Mouse (Mus musculus) kidney, embryonic 16.5 days (tissue): Measurements from ENCODE around the gene Ten1. TPM values are rescaled to one million over a fixed set of nuclear protein-coding genes. Genes with fewer than 3 reads are reported as not detected.

Experiments
- ATAC-seq: fragments of 200-750 bp; cut with Nextera tagmentation; 2 replicates; pipeline ENCODE4 v1.8.0; 2017; ENCODE audit warnings: moderate TSS enrichment; ENCODE audit not compliant: low FRiP score, low TSS enrichment
- H3K27ac ChIP-seq: fragments of 300-500 bp; sonication (generic); 2 replicates; pipeline ENCODE4 v1.5.1; 2014; ENCODE audit warnings: low read length
- H3K27me3 ChIP-seq: fragments of 300-500 bp; sonication (generic); 2 replicates; pipeline ENCODE4 v1.6.1; 2014; ENCODE audit warnings: low read length, control low read depth, mixed read lengths; ENCODE audit not compliant: insufficient read depth
- H3K36me3 ChIP-seq: fragments of 300-500 bp; sonication (generic); 2 replicates; pipeline ENCODE4 v1.6.1; 2014; ENCODE audit warnings: low read length, control low read depth, mixed read lengths; ENCODE audit not compliant: insufficient read depth
- H3K4me1 ChIP-seq: fragments of 300-500 bp; sonication (generic); 2 replicates; pipeline ENCODE4 v1.6.1; 2014; ENCODE audit warnings: low read length, control low read depth, mixed read lengths; ENCODE audit not compliant: insufficient read depth
- H3K4me2 ChIP-seq: fragments of 300-500 bp; sonication (generic); replicated peaks from 2 replicates; pipeline ENCODE4 v1.6.1; 2014; ENCODE audit warnings: low read depth, low read length
- H3K4me3 ChIP-seq: fragments of 300-500 bp; sonication (generic); 2 replicates; pipeline ENCODE4 v1.5.1; 2014; ENCODE audit warnings: mild to moderate bottlenecking, low read length
- H3K9ac ChIP-seq: fragments of 300-500 bp; sonication (generic); replicated peaks from 2 replicates; pipeline ENCODE4 v1.6.1; 2014; ENCODE audit warnings: low read length
- H3K9me3 ChIP-seq: fragments of 300-500 bp; sonication (generic); 2 replicates; pipeline ENCODE4 v1.6.1; 2016; ENCODE audit warnings: low read length, control low read depth
- WGBS: fragments of 180-500 bp; shearing (Covaris S2); extraction: QIAGEN DNeasy Blood & Tissue Kit; methylation state at CpG from one replicate; pipeline ENCODE4 v1.1.7; 2014; 5-methylcytosine and 5-hydroxymethylcytosine counted together
- polyA plus RNA-seq: library from polyadenylated mRNA; unstranded; fragments of >200 nt; fragmentation: Nextera tagmentation; extraction: Ambion mirVana; gene quantifications from 2 replicates; pipeline ENCODE4 v1.2.1, GENCODE M21; 2015

The Ten1 gene
- polyA plus RNA-seq, 1 experiment from 2014 or later, result 85.0 TPM

GRCm38 (mm10) chr11:116221931-116222739 lies 23.5 kb downstream of the Ten1 start:
- peaks cover 34% of the 10 kb centered on the region for H3K4me1 ChIP-seq
- H3K9ac ChIP-seq, result peak overlapping the region; percentile 63
- H3K4me3 ChIP-seq, result peak overlapping the region; percentile 37
- ATAC-seq, result peak; percentile 4; the same call in 1 of the 2 replicates
- H3K27ac ChIP-seq, result no peak overlapping the region
- H3K4me2 ChIP-seq, result peak overlapping the region; percentile 68
- peaks cover 6% of the 10 kb centered on the region; the same call in 1 of the 2 replicates for H3K9me3 ChIP-seq
- peaks cover 22% of the 10 kb centered on the region for H3K27me3 ChIP-seq
- peaks cover 13% of the 10 kb centered on the region for H3K36me3 ChIP-seq
- WGBS, result 7% methylated on average over 52 of the region's 53 CpGs

GRCm38 (mm10) chr11:116222740-116223059 lies 24.0 kb downstream of the Ten1 start:
- WGBS, result 19% methylated on average over 23 of the region's 23 CpGs
- H3K9me3 ChIP-seq, result peaks cover 6% of the 10 kb centered on the region; the same call in 1 of the 2 replicates
- peak overlapping the region; percentile 37 for H3K4me3 ChIP-seq
- ATAC-seq, result no peak
- H3K27ac ChIP-seq, result no peak overlapping the region
- H3K4me1 ChIP-seq, result peaks cover 34% of the 10 kb centered on the region
- peaks cover 22% of the 10 kb centered on the region for H3K27me3 ChIP-seq
- H3K36me3 ChIP-seq, result peaks cover 13% of the 10 kb centered on the region
- H3K4me2 ChIP-seq, result peak overlapping the region; percentile 68
- peak overlapping the region; percentile 63 for H3K9ac ChIP-seq

GRCm38 (mm10) chr11:116226414-116226813 lies 27.8 kb downstream of the Ten1 start:
- Histone ChIP-seq H3K4me1 (peaks cover 16% of the 10 kb centered on the region; the same call in 1 of the 2 replicates), H3K4me2 (no peak overlapping the region), H3K27me3 (peaks cover 18% of the 10 kb centered on the region), H3K9me3 (peaks cover 5% of the 10 kb centered on the region; the same call in 1 of the 2 replicates), H3K36me3 (peaks cover 9% of the 10 kb centered on the region; the same call in 1 of the 2 replicates), H3K9ac (no peak overlapping the region), H3K4me3 (no peak overlapping the region), H3K27ac (no peak overlapping the region)
- ATAC-seq, result no peak
- WGBS, result 3% methylated on average over 2 of the region's 2 CpGs

GRCm38 (mm10) chr11:116228699-116229098 lies 30.0 kb downstream of the Ten1 start:
- no peak overlapping the region for H3K4me3 ChIP-seq
- H3K27me3 ChIP-seq, result peaks cover 7% of the 10 kb centered on the region
- H3K36me3 ChIP-seq, result peaks cover 6% of the 10 kb centered on the region; the same call in 1 of the 2 replicates
- H3K9me3 ChIP-seq, result no peaks in the 10 kb centered on the region
- no peak overlapping the region for H3K4me2 ChIP-seq
- H3K4me1 ChIP-seq, result no peaks in the 10 kb centered on the region
- H3K27ac ChIP-seq, result no peak overlapping the region
- H3K9ac ChIP-seq, result no peak overlapping the region
- WGBS, result 80% methylated on average over 4 of the region's 4 CpGs
- no peak for ATAC-seq

GRCm38 (mm10) chr11:116232427-116232826 lies 33.8 kb downstream of the Ten1 start:
- Histone ChIP-seq H3K27ac (no peak overlapping the region), H3K4me1 (0 out of 2 replicates have a peak, but pooled peaks cover 3% of the 10 kb centered on the region), H3K9ac (peak overlapping the region; percentile 39), H3K4me3 (no peak overlapping the region), H3K9me3 (no peaks in the 10 kb centered on the region), H3K36me3 (no peaks in the 10 kb centered on the region), H3K4me2 (peak overlapping the region; percentile 8), H3K27me3 (peaks cover 7% of the 10 kb centered on the region; the same call in 1 of the 2 replicates)
- peak; percentile 1; the same call in 1 of the 2 replicates for ATAC-seq
- 28% methylated on average over 16 of the region's 17 CpGs for WGBS

- Histone ChIP-seq H3K36me3 (no peaks in the 10 kb centered on the region), H3K9me3 (no peaks in the 10 kb centered on the region), H3K9ac (no peak overlapping the region), H3K27ac (no peak overlapping the region), H3K27me3 (peaks cover 12% of the 10 kb centered on the region), H3K4me1 (peaks cover 14% of the 10 kb centered on the region), H3K4me2 (no peak overlapping the region), H3K4me3 (no peak overlapping the region)
- 83% methylated on average over 8 of the region's 8 CpGs for WGBS
- no peak for ATAC-seq
Measured at GRCm38 (mm10) chr11:116234901-116235300, 36.2 kb downstream of the Ten1 start.

GRCm38 (mm10) chr11:116237742-116238395 lies 39.2 kb downstream of the Ten1 start, which contains the start of gene Evpl:
TSS of gene Evpl (minus strand) at chr11:116238077.
- Histone ChIP-seq H3K36me3 (no peaks in the 10 kb centered on the region), H3K27ac (0 out of 2 replicates have a peak within 1 kb of the TSS, but pooled peaks have one; percentile 0), H3K4me3 (peak within 1 kb of the TSS; percentile 40), H3K9me3 (no peaks in the 10 kb centered on the region), H3K4me2 (peak within 1 kb of the TSS; percentile 61), H3K9ac (peak within 1 kb of the TSS; percentile 60), H3K27me3 (peaks cover 12% of the 10 kb centered on the region), H3K4me1 (peaks cover 32% of the 10 kb centered on the region)
- WGBS, result 8% methylated on average over 30 of the region's 31 CpGs
- ATAC-seq, result peak; percentile 86

- Histone ChIP-seq H3K27ac (no peak overlapping the region), H3K9ac (no peak overlapping the region), H3K4me1 (peaks cover 35% of the 10 kb centered on the region), H3K36me3 (peaks cover 14% of the 10 kb centered on the region), H3K4me2 (no peak overlapping the region), H3K9me3 (no peaks in the 10 kb centered on the region), H3K27me3 (peaks cover 9% of the 10 kb centered on the region), H3K4me3 (no peak overlapping the region)
- no peak for ATAC-seq
- 16% methylated on average over 7 of the region's 7 CpGs for WGBS
Measured at GRCm38 (mm10) chr11:116239797-116240196, 41.1 kb downstream of the Ten1 start.

- Histone ChIP-seq H3K9me3 (no peaks in the 10 kb centered on the region), H3K9ac (peak overlapping the region; percentile 26; the same call in 1 of the 2 replicates), H3K4me3 (no peak overlapping the region), H3K27ac (peak overlapping the region; percentile 85), H3K27me3 (peaks cover 9% of the 10 kb centered on the region), H3K36me3 (peaks cover 33% of the 10 kb centered on the region), H3K4me2 (no peak overlapping the region), H3K4me1 (peaks cover 35% of the 10 kb centered on the region)
- ATAC-seq, result peak; percentile 76
- WGBS, result 15% methylated on average over 12 of the region's 12 CpGs
Measured at GRCm38 (mm10) chr11:116241744-116242235, 43.1 kb downstream of the Ten1 start.
